Mouse (Mus musculus): ENCODE measurements at regions not wholly inside any gene's neighbourhood (a gene's known extent, or its start where the extent isn't known, plus 50 kb on each side); places are given as distances from the start of the nearest gene placed in this dataset.

- no peak for DNase-seq
Measured at GRCm38 (mm10) chr7:128834894-128835293, 90.2 kb downstream of the Sec23ip start.

GRCm38 (mm10) chr7:128836435-128836834 lies 91.7 kb downstream of the Sec23ip start:
- DNase-seq = no peak

GRCm38 (mm10) chr7:128842561-128842960 lies 97.8 kb downstream of the Sec23ip start:
- no peak for DNase-seq

GRCm38 (mm10) chr7:128843576-128843975 lies 98.8 kb downstream of the Sec23ip start:
- DNase-seq = no peak

- DNase-seq = no peak
Measured at GRCm38 (mm10) chr7:128849261-128849660, 104.5 kb downstream of the Sec23ip start.

GRCm38 (mm10) chr7:128854193-128854592 lies 109.5 kb downstream of the Sec23ip start:
- DNase-seq = no peak

- DNase-seq = no peak
Measured at GRCm38 (mm10) chr7:128854690-128855343, 110.1 kb downstream of the Sec23ip start.

- peak; percentile 78 for DNase-seq
Measured at GRCm38 (mm10) chr7:128860141-128860540, 115.4 kb downstream of the Sec23ip start.

GRCm38 (mm10) chr7:128860709-128861108 lies 116.0 kb downstream of the Sec23ip start:
- DNase-seq = no peak

- DNase-seq = no peak
Measured at GRCm38 (mm10) chr7:128861376-128861775, 116.6 kb downstream of the Sec23ip start.

GRCm38 (mm10) chr7:128868799-128869198 lies 124.1 kb downstream of the Sec23ip start:
- no peak for DNase-seq

- no peak for DNase-seq
Measured at GRCm38 (mm10) chr7:128884015-128884414, 139.3 kb downstream of the Sec23ip start.

- DNase-seq = no peak
Measured at GRCm38 (mm10) chr7:128885551-128885950, 140.8 kb downstream of the Sec23ip start.

GRCm38 (mm10) chr7:128910134-128910533 lies 165.4 kb downstream of the Sec23ip start:
- DNase-seq = no peak

GRCm38 (mm10) chr7:128937976-128938730 lies 193.4 kb downstream of the Sec23ip start:
- no peak for DNase-seq

- no peak for DNase-seq
Measured at GRCm38 (mm10) chr7:128960575-128960974, 215.8 kb downstream of the Sec23ip start.

GRCm38 (mm10) chr7:128979904-128980303 lies 235.2 kb downstream of the Sec23ip start:
- DNase-seq = no peak

- DNase-seq = no peak
Measured at GRCm38 (mm10) chr7:128980827-128981226, 236.1 kb downstream of the Sec23ip start.

GRCm38 (mm10) chr7:128998759-128999158 lies 254.0 kb downstream of the Sec23ip start:
- DNase-seq = no peak

GRCm38 (mm10) chr7:129002419-129002818 lies 254.4 kb upstream of the Plpp4 start:
- DNase-seq = no peak

- no peak for DNase-seq
Measured at GRCm38 (mm10) chr7:129003150-129003549, 253.7 kb upstream of the Plpp4 start.

GRCm38 (mm10) chr7:129016353-129016752 lies 240.5 kb upstream of the Plpp4 start:
- no peak for DNase-seq

GRCm38 (mm10) chr7:129027116-129027515 lies 229.7 kb upstream of the Plpp4 start:
- no peak for DNase-seq

- DNase-seq = no peak
Measured at GRCm38 (mm10) chr7:129048023-129048422, 208.8 kb upstream of the Plpp4 start.

Measured in thymus, postnatal 4 days (tissue).